Mouse (Mus musculus) forebrain, embryonic 12.5 days (tissue): ENCODE results near the gene Elavl3. TPM values are rescaled to one million over a fixed set of nuclear protein-coding genes. Genes with fewer than 3 reads are reported as not detected.

Experiments used
- ATAC-seq: fragments of 200-750 bp; cut with Nextera tagmentation; 2 replicates; pipeline ENCODE4 v1.8.0; 2017; ENCODE audit warnings: moderate TSS enrichment; ENCODE audit not compliant: low FRiP score
- H3K27ac ChIP-seq: fragments of 300-500 bp; sonication (generic); 2 replicates; pipeline ENCODE4 v1.5.1; 2016; ENCODE audit warnings: mild to moderate bottlenecking
- H3K27me3 ChIP-seq: fragments of 300-500 bp; sonication (generic); 2 replicates; pipeline ENCODE4 v1.6.1; 2016; ENCODE audit warnings: mild to moderate bottlenecking
- H3K36me3 ChIP-seq: fragments of 300-500 bp; sonication (generic); replicated peaks from 2 replicates; pipeline ENCODE4 v1.6.1; 2016; ENCODE audit warnings: mild to moderate bottlenecking
- H3K4me1 ChIP-seq: fragments of 300-500 bp; sonication (generic); 2 replicates; pipeline ENCODE4 v1.6.1; 2016
- H3K4me2 ChIP-seq: fragments of 300-500 bp; sonication (generic); 2 replicates; pipeline ENCODE4 v1.6.1; 2016; ENCODE audit warnings: mild to moderate bottlenecking, moderate library complexity
- H3K4me3 ChIP-seq: fragments of 300-500 bp; sonication (generic); replicated peaks from 2 replicates; pipeline ENCODE4 v1.5.1; 2016; ENCODE audit warnings: mild to moderate bottlenecking
- H3K9ac ChIP-seq: fragments of 300-500 bp; sonication (generic); 2 replicates; pipeline ENCODE4 v1.6.1; 2016; ENCODE audit warnings: mild to moderate bottlenecking
- H3K9me3 ChIP-seq: fragments of 300-500 bp; sonication (generic); 2 replicates; pipeline ENCODE4 v1.6.1; 2016
- WGBS: fragments of 180-500 bp; shearing (Covaris S2); methylation state at CpG from one replicate; pipeline ENCODE4 v1.1.7; 2016; 5-methylcytosine and 5-hydroxymethylcytosine counted together
- polyA plus RNA-seq: library from polyadenylated mRNA; unstranded; fragments of >200 nt; fragmentation: Nextera tagmentation; extraction: Ambion mirVana; gene quantifications from 2 replicates; pipeline ENCODE4 v1.2.1, GENCODE M21; 2016

Gene Elavl3
- polyA plus RNA-seq, 1 experiment from 2014 or later: 73.7 TPM

DNA sequence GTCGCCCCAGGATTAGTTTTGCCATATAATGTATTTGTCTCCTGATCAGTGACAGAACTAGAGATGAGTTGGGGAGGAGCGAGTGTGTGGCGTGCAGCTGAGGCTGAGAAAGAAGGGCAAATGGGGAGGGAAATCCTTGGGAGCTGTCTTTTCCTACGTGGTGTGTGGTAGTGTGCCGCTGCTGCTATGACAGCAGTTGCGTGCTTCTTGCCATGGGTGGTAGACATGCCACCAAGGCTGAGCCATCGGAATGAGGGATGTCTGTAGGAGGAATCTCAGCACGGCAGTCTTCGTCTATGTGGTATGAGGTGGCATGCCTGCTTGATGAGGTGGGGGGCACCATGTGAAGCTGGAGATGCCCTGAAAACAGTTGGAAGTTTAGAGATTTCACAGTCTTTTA lies 21.4 kb downstream of the Elavl3 start:
- no peak for ATAC-seq
- WGBS: 96% methylated on average over 9 of the region's 9 CpGs

DNA sequence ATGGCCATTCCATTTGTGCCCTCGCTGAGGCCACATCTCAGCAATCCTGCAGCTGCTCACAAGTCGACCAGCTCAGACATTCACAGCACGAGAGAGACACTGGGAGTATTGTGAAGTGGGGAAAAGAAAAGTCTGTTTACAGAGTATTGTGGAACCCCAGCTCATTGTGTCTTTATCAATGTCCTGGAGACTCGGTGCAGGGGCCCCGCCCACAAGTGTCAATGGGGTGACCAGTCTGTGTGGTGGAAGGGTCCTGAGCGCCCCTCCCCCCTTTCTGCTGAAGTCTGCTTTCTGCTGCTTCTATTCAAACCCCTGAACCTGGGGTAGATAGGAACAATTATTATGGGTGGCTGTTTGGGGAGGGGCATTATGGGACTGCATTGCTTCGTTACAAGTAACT lies 23.4 kb downstream of the Elavl3 start:
- Histone ChIP-seq H3K9me3 (no peaks in the 10 kb centered on the region), H3K4me3 (no peak overlapping the region), H3K4me1 (peaks cover 33% of the 10 kb centered on the region), H3K9ac (no peak overlapping the region), H3K27ac (peak overlapping the region; percentile 56; the same call in 1 of the 2 replicates), H3K27me3 (no peaks in the 10 kb centered on the region), H3K36me3 (peaks cover 86% of the 10 kb centered on the region), H3K4me2 (no peak overlapping the region)
- peak; percentile 54; the same call in 1 of the 2 replicates for ATAC-seq
- 11% methylated on average over 7 of the region's 7 CpGs for WGBS

More for the DNA sequence above, 21.4 kb downstream of the Elavl3 start:
- peaks cover 36% of the 10 kb centered on the region for H3K4me1 ChIP-seq
- H3K9me3 ChIP-seq: no peaks in the 10 kb centered on the region
- no peak overlapping the region for H3K4me3 ChIP-seq
- no peaks in the 10 kb centered on the region for H3K27me3 ChIP-seq
- H3K9ac ChIP-seq: no peak overlapping the region
- H3K4me2 ChIP-seq: no peak overlapping the region
- no peak overlapping the region for H3K27ac ChIP-seq
- H3K36me3 ChIP-seq: peaks cover 82% of the 10 kb centered on the region

DNA sequence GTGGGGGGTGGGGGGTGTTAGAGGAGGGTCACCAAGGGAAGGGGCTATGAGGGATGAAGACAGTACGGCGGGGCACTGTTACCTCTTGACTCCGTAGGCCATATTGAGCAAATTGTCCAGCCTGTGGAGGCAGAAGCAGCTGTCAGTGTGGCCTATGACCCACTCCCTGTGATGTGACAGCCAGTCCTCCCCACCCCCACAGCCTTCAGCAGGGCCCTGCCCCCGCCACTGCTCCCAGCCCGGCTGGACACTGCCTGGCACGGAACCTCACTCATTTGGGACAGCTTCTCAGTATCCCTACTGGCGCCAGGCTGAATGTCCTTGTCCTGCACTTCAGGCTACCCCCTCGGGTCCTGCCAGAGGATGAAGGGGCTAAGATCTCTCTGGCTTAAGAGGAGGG lies 27.2 kb downstream of the Elavl3 start:
- Histone ChIP-seq H3K4me3 (no peak overlapping the region), H3K9me3 (no peaks in the 10 kb centered on the region), H3K9ac (no peak overlapping the region), H3K27ac (no peak overlapping the region), H3K27me3 (no peaks in the 10 kb centered on the region), H3K36me3 (peaks cover 72% of the 10 kb centered on the region), H3K4me1 (peaks cover 25% of the 10 kb centered on the region), H3K4me2 (no peak overlapping the region)
- 54% methylated on average over 8 of the region's 8 CpGs for WGBS
- peak; percentile 43; the same call in 1 of the 2 replicates for ATAC-seq

GRCm38 (mm10) chr9:22017208-22017825 lies 34.5 kb downstream of the Elavl3 start:
- H3K4me3 ChIP-seq: no peak overlapping the region
- 90% methylated on average over 7 of the region's 7 CpGs for WGBS
- no peak overlapping the region for H3K4me2 ChIP-seq
- H3K4me1 ChIP-seq: 0 out of 2 replicates have a peak, but pooled peaks cover 9% of the 10 kb centered on the region
- no peak overlapping the region for H3K9ac ChIP-seq
- H3K27ac ChIP-seq: no peak overlapping the region
- no peak for ATAC-seq
- H3K9me3 ChIP-seq: no peaks in the 10 kb centered on the region
- no peaks in the 10 kb centered on the region for H3K27me3 ChIP-seq
- peaks cover 50% of the 10 kb centered on the region for H3K36me3 ChIP-seq

DNA sequence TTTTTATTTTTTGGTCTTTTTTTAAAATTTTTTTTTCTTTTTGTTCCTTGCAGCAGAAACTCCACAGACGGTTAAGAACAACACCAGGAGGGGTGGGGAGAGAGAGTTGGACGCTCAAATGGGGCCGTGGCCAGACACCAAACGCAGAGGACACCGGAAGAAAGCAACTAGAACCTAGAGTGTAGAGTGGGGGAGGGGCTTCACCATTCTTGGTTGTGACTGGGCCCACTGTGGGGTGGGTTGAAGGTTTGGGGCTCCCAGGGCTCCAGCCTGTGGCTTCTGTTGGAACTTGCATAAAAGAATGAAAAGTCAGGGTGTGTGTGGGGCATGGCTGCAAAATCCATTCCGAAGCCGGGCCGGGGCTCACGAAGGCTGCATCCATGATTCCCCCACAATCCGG lies 35.6 kb downstream of the Elavl3 start:
- Histone ChIP-seq H3K36me3 (peaks cover 58% of the 10 kb centered on the region), H3K4me2 (no peak overlapping the region), H3K27ac (no peak overlapping the region), H3K9me3 (no peaks in the 10 kb centered on the region), H3K9ac (no peak overlapping the region), H3K4me3 (no peak overlapping the region), H3K4me1 (0 out of 2 replicates have a peak, but pooled peaks cover 9% of the 10 kb centered on the region), H3K27me3 (no peaks in the 10 kb centered on the region)
- 75% methylated on average over 10 of the region's 10 CpGs for WGBS
- no peak for ATAC-seq

DNA sequence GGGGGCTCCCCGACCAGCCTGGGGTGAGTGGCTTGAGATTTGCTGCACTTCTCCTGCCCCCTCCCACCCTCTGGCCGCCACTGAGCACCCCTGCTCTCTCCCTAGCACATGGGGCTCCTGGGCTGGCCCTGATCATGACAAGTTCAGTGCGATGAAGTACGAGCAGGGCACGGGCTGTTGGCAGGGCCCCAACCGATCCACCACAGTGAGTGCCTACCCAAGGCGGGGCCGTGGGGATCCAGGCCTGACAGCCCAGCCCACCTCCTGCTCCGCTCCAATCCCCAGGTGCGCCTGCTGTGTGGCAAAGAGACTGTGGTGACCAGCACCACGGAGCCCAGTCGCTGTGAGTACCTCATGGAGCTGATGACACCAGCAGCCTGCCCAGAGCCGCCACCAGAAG lies 39.1 kb downstream of the Elavl3 start:
- peaks cover 71% of the 10 kb centered on the region for H3K36me3 ChIP-seq
- no peaks in the 10 kb centered on the region for H3K27me3 ChIP-seq
- 0 out of 2 replicates have a peak, but pooled peaks cover 5% of the 10 kb centered on the region for H3K4me1 ChIP-seq
- H3K9me3 ChIP-seq: no peaks in the 10 kb centered on the region
- H3K27ac ChIP-seq: no peak overlapping the region
- H3K4me2 ChIP-seq: no peak overlapping the region
- WGBS: 92% methylated on average over 13 of the region's 13 CpGs
- H3K9ac ChIP-seq: no peak overlapping the region
- H3K4me3 ChIP-seq: no peak overlapping the region
- no peak for ATAC-seq

- H3K27me3 ChIP-seq: no peaks in the 10 kb centered on the region
- no peaks in the 10 kb centered on the region for H3K9me3 ChIP-seq
- peaks cover 87% of the 10 kb centered on the region for H3K36me3 ChIP-seq
- 91% methylated on average over 5 of the region's 5 CpGs for WGBS
- H3K4me1 ChIP-seq: no peaks in the 10 kb centered on the region
- no peak for ATAC-seq
- H3K9ac ChIP-seq: no peak overlapping the region; the same call in 1 of the 2 replicates
- H3K4me3 ChIP-seq: no peak overlapping the region
- H3K27ac ChIP-seq: no peak overlapping the region
- H3K4me2 ChIP-seq: no peak overlapping the region
These were observed 40.8 kb downstream of the Elavl3 start for GRCm38 (mm10) chr9:22011055-22011454.

DNA sequence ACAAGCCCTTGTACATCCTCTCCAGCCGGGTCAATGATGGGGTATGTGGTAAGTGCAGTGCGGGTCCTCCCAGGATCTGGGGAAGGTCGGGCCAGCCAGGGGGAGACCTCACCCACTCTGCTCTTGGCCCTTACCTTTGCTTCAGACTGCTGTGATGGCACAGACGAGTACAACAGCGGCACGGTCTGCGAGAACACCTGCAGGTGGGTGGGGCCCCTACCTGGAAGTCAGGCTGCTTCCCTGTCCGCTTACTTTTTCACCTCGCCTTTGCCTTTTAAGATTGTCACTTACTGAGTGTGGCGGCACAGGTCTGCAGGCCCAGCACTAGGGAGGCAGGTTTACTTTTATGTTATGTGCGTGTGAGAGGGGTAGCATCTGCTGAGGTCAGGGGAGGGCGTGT lies 47.3 kb downstream of the Elavl3 start:
- no peak overlapping the region for H3K4me3 ChIP-seq
- peaks cover 57% of the 10 kb centered on the region for H3K36me3 ChIP-seq
- no peak overlapping the region for H3K9ac ChIP-seq
- WGBS: 95% methylated on average over 12 of the region's 12 CpGs
- H3K27ac ChIP-seq: no peak overlapping the region
- H3K4me2 ChIP-seq: peak overlapping the region; percentile 85; the same call in 1 of the 2 replicates
- H3K9me3 ChIP-seq: no peaks in the 10 kb centered on the region
- no peak for ATAC-seq
- H3K27me3 ChIP-seq: no peaks in the 10 kb centered on the region
- peaks cover 29% of the 10 kb centered on the region for H3K4me1 ChIP-seq

DNA sequence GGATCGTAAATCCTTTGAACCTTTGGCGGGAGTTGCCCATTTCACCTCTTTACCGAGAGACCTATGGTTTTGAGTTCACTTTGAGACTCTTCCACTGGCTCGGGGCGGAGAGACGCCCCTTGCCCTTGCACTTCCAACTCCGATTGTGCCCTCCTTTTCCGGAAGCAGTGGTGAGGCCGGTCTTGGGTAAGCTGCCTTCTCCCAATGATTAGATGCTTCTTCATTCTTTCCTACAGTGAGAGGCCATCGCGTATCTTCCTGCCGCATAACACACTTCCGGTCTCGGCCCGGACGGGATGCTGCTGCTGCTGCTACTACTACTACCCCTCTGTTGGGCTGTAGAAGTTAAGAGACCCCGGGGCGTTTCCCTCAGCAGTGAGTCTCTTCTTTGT lies 48.7 kb downstream of the Elavl3 start:
- peak overlapping the region; percentile 63 for H3K27ac ChIP-seq
- H3K36me3 ChIP-seq: peaks cover 45% of the 10 kb centered on the region
- H3K27me3 ChIP-seq: no peaks in the 10 kb centered on the region
- H3K4me3 ChIP-seq: peak overlapping the region; percentile 66
- H3K4me1 ChIP-seq: peaks cover 29% of the 10 kb centered on the region
- no peak; the same call in 1 of the 2 replicates for ATAC-seq
- H3K4me2 ChIP-seq: peak overlapping the region; percentile 85
- under 1% methylated on average over 18 of the region's 18 CpGs for WGBS
- peak overlapping the region; percentile 80 for H3K9ac ChIP-seq
- H3K9me3 ChIP-seq: no peaks in the 10 kb centered on the region

DNA sequence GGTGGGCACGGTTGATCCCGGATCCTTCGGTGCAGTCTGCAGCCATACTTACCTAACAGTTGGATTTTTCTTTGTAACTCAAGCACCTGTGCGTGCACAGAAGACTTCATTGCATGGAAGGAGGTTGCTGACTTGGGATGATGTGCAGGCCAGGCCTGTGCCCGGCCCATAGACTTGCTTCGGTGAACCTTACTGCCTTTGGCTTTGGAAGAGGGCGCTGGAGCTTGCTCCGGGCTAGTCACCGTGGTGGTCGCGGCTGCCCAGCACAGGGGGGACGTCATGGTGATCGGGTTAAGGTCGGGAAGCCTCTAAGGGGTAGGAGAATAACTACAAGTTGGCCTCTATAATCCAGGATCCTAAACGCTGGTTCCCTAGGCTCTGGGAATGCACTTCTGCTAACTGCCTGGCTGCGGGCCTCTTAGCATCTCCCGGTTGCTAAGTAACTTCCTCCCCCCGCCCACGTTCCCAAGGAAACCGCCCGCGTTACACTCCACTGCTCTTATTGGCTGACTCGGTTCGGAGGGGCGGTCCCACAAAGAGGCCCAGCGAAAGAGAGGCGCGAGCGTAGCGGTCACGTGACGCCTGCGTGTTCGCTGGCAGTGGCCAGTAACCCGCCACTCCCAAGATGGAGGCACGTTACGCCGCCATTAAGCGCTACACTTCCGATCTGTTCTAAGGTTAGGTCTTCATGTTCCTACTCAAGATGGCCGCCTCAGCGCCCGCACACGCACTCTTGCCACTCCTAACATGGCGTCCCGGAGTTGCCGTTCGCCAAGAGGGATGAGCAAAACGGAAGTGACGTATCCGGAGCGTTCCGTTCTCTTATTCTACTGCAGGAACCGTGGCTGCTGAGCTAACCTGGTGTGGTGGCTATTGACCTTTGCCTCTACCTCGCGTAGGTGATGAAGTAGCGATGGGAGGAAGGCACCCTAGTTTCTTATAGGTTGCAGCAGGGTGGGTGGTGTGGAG lies 49.3 kb downstream of the Elavl3 start, which contains the start of the genes Ccdc151 and Prkcsh:
Ccdc151 (minus strand) TSS at position 441 of the 969 bp plus-strand sequence.
Prkcsh (plus strand) TSS at position 613 of the 969 bp plus-strand sequence.
- H3K4me2 ChIP-seq: peak within 1 kb of the TSS; percentile 85
- peaks cover 29% of the 10 kb centered on the region for H3K4me1 ChIP-seq
- peak; percentile 99 for ATAC-seq
- H3K9ac ChIP-seq: peak within 1 kb of the TSS; percentile 80
- H3K36me3 ChIP-seq: peaks cover 38% of the 10 kb centered on the region
- no peaks in the 10 kb centered on the region for H3K9me3 ChIP-seq
- H3K27ac ChIP-seq: peak within 1 kb of the TSS; percentile 78
- WGBS: 5% methylated on average over 57 of the region's 57 CpGs
- no peaks in the 10 kb centered on the region for H3K27me3 ChIP-seq
- H3K4me3 ChIP-seq: peak within 1 kb of the TSS; percentile 66

- peaks cover 29% of the 10 kb centered on the region for H3K4me1 ChIP-seq
- no peak overlapping the region for H3K27ac ChIP-seq
- WGBS: 86% methylated on average over 4 of the region's 4 CpGs
- H3K36me3 ChIP-seq: peaks cover 29% of the 10 kb centered on the region
- H3K9me3 ChIP-seq: no peaks in the 10 kb centered on the region
- H3K9ac ChIP-seq: no peak overlapping the region
- H3K4me2 ChIP-seq: peak overlapping the region; percentile 79
- no peaks in the 10 kb centered on the region for H3K27me3 ChIP-seq
- H3K4me3 ChIP-seq: 0 out of 2 replicates have a peak overlapping the region, but pooled peaks have one; percentile 66
- no peak for ATAC-seq
These were observed 50.2 kb downstream of the Elavl3 start for GRCm38 (mm10) chr9:22001633-22002032.

DNA sequence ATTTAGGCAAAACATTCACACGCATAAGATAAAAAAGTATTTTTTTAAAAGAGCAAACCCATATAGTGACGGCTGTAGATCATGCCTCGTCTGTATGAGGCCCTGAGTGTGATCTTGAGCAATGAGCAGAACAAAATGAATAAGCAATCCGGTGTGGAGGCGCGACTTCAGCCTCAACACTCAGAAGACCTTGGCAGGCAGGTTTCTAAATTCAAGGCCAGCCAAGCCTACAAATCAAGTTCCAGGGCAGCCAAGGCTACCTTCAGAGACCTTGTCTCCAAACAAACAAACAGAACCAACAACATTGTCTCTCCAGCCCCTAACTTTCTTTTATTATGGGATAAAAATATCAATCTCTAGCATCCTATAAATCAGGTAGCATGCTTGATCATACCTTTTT lies 51.5 kb downstream of the Elavl3 start:
- 97% methylated on average over 6 of the region's 6 CpGs for WGBS
- Histone ChIP-seq H3K27ac (no peak overlapping the region), H3K4me1 (peaks cover 29% of the 10 kb centered on the region), H3K4me2 (no peak overlapping the region), H3K27me3 (no peaks in the 10 kb centered on the region), H3K9me3 (no peaks in the 10 kb centered on the region), H3K36me3 (peaks cover 16% of the 10 kb centered on the region), H3K9ac (no peak overlapping the region), H3K4me3 (no peak overlapping the region)
- ATAC-seq: no peak
